ENCODE assay signal across 8 mouse cellular contexts in genomic region chr4:108300670-108301373, GRCm38 (mm10). TPM values are rescaled to one million over a fixed set of nuclear protein-coding genes. Genes with fewer than 3 reads are reported as not detected.
DNase-seq lines count a peak whose midpoint lies in the region; ATAC-seq and TF ChIP-seq lines count a peak whose summit lies in the region.

Zyg11b (minus strand) TSS chr4:108301096.

- H3K9ac ChIP-seq in hindbrain, embryonic 15.5 days = peak within 1 kb of the TSS; percentile 90

- no peaks in the 10 kb centered on the region for H3K27me3 ChIP-seq in hindbrain, embryonic 15.5 days

- peak; percentile 96 for ATAC-seq in hindbrain, embryonic 15.5 days (ENCODE audit: low FRiP score, low read depth)
- peak; percentile 92 for ATAC-seq in megakaryocyte, adult 5-6 weeks (ENCODE audit: poor library complexity, severe bottlenecking)

- peak within 1 kb of the TSS; percentile 60 for H3K4me2 ChIP-seq in hindbrain, embryonic 15.5 days

- H3K4me3 ChIP-seq in hindbrain, embryonic 15.5 days = peak within 1 kb of the TSS; percentile 72
- H3K4me3 ChIP-seq in left cerebral cortex, adult 2 months = peak within 1 kb of the TSS; percentile 76

- DNase-seq in WW6 (ENCODE audit: low read depth, low spot score) = peak; percentile 73
- peak; percentile 83 to 88 for DNase-seq in cerebellum, postnatal 36 days
- DNase-seq in frontal cortex, postnatal 36 days (ENCODE audit: low spot score in 2 of 2) = peak; percentile 71 to 84
- DNase-seq in left cerebral cortex, adult 2 months (ENCODE audit: extremely low spot score in 1 of 2, low spot score in 2 of 2) = peak; percentile 79 to 85
- DNase-seq in right cerebral cortex, adult 2 months (ENCODE audit: low spot score in 2 of 2) = peak; percentile 67 to 83
- DNase-seq in urinary bladder, postnatal 14 days (ENCODE audit: low spot score) = peak; percentile 88

- no peak; the same call in 1 of the 2 replicates for TF ChIP-seq CTCF in left cerebral cortex, adult 2 months (IDR thresholded peaks at IDR 0.05)

- peaks cover 21% of the 10 kb centered on the region for H3K4me1 ChIP-seq in hindbrain, embryonic 15.5 days (replicated peaks)

- intact Hi-C loops in left cerebral cortex, adult 2 months (cut with DNase I) = loop anchor here (1.0 kb wide), 1 partner anchor 26 kb away; no protein-coding TSS in a partner anchor

- no peaks in the 10 kb centered on the region for H3K36me3 ChIP-seq in hindbrain, embryonic 15.5 days

- no peaks in the 10 kb centered on the region for H3K9me3 ChIP-seq in hindbrain, embryonic 15.5 days

- peak within 1 kb of the TSS; percentile 88 for H3K27ac ChIP-seq in hindbrain, embryonic 15.5 days (replicated peaks)
- H3K27ac ChIP-seq in left cerebral cortex, adult 2 months = peak within 1 kb of the TSS; percentile 93

- under 1% methylated on average over 41 of the region's 58 CpGs for WGBS in hindbrain, embryonic 15.5 days

RNA-seq across cellular contexts. Expression of gene Zyg11b, which starts in this region (rescaled TPM):
- 31.5 and 32.4 TPM in 2 replicates for polyA plus RNA-seq in hindbrain, embryonic 15.5 days (2015; fragmentation: Nextera tagmentation; extraction: Ambion mirVana)
- 10 to 100 TPM; 96.7 to 98.7 TPM for total RNA-seq in left cerebral cortex, adult 2 months (2021)
- total RNA-seq in megakaryocyte, adult 5-6 weeks (2015) = 17.6 and 18.9 TPM in 2 replicates
- 21.6 and 25.9 TPM in 2 replicates for total RNA-seq in megakaryocyte, adult 5-6 weeks (2017)

Comparison
In these comparisons a context has a peak if more than half of its experiments do, and no peak if none do; other contexts are left out.
1. Peak in every context shown above with its lines: DNase-seq, ATAC-seq, H3K4me3 ChIP-seq and H3K27ac ChIP-seq.